ENCODE assay signal across 24 mouse cellular contexts in the genomic region with DNA sequence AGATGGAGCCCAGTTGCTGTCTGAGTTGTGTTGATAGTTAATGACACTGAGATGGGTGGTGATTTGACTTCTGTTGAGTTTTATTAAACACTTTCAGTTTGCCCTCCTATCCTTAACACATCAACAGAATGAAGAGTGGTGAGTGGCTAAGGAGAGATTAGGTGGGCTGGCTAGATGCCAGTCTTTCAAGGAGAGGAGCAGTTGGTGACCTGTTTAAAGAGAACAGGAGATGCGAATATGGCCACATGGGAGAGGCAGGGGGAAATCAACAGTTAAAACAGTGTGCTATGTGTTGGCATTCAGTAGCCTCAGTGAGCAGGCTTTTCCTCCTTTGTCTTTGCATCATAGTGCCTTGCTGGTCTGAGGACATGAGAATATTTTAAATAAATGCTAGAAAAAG.
DNase-seq lines count a peak whose midpoint lies in the region; ATAC-seq and TF ChIP-seq lines count a peak whose summit lies in the region.
"Had no signal": no experiment of that assay in that cellular context is flagged by ENCODE, and none has a peak within 500 bp of the region (broad histone marks: within the 10 kb centered on the region; RNA-seq: fewer than 3 reads in every experiment).

No protein-coding gene starts in this region.

- no peak for TF ChIP-seq EP300 in liver, postnatal 0 days (IDR thresholded peaks at IDR 0.05; ENCODE audit: low read depth)

- H3K9ac ChIP-seq in hindbrain, embryonic 13.5 days = no peak overlapping the region
- no peak overlapping the region for H3K9ac ChIP-seq in liver, postnatal 0 days (replicated peaks)
- H3K9ac ChIP-seq: embryonic facial prominence, embryonic 12.5 days; embryonic facial prominence, embryonic 15.5 days; forebrain, postnatal 0 days; heart, embryonic 12.5 days; heart, embryonic 15.5 days; hindbrain, embryonic 15.5 days had no signal

- peak; percentile 86 for ATAC-seq in cerebellum, adult (ENCODE audit: insufficient number of reproducible peaks, low FRiP score, low TSS enrichment)
- ATAC-seq in hindbrain, embryonic 13.5 days (ENCODE audit: low FRiP score) = no peak
- no peak for ATAC-seq in liver, postnatal 0 days
- ATAC-seq: forebrain, embryonic 14.5 days; forebrain, postnatal 0 days; intestine, postnatal 0 days; Patski had no signal

- no peak overlapping the region for H3K27ac ChIP-seq in hindbrain, embryonic 13.5 days
- H3K27ac ChIP-seq in liver, postnatal 0 days (ENCODE audit: low read depth) = no peak overlapping the region
- H3K27ac ChIP-seq: embryonic facial prominence, embryonic 12.5 days; embryonic facial prominence, embryonic 15.5 days; heart, embryonic 15.5 days; hindbrain, embryonic 15.5 days had no signal

- no peaks in the 10 kb centered on the region for H3K27me3 ChIP-seq in hindbrain, embryonic 13.5 days
- H3K27me3 ChIP-seq in liver, postnatal 0 days (ENCODE audit: insufficient read depth, low read length) = no peaks in the 10 kb centered on the region
- H3K27me3 ChIP-seq: embryonic facial prominence, embryonic 12.5 days; embryonic facial prominence, embryonic 15.5 days; heart, embryonic 12.5 days; heart, embryonic 15.5 days; hindbrain, embryonic 15.5 days; Patski had no signal

- H3K4me1 ChIP-seq in hindbrain, embryonic 13.5 days (replicated peaks) = no peaks in the 10 kb centered on the region
- H3K4me1 ChIP-seq in liver, postnatal 0 days (ENCODE audit: insufficient read depth) = no peaks in the 10 kb centered on the region
- H3K4me1 ChIP-seq: embryonic facial prominence, embryonic 12.5 days; embryonic facial prominence, embryonic 15.5 days; heart, embryonic 15.5 days; hindbrain, embryonic 15.5 days had no signal

- H3K4me3 ChIP-seq in hindbrain, embryonic 13.5 days = no peak overlapping the region
- no peak overlapping the region for H3K4me3 ChIP-seq in liver, postnatal 0 days (ENCODE audit: low read depth, low read length)
- H3K4me3 ChIP-seq: embryonic facial prominence, embryonic 12.5 days; embryonic facial prominence, embryonic 15.5 days; heart, embryonic 12.5 days; heart, embryonic 15.5 days; hindbrain, embryonic 15.5 days had no signal

- no peak for TF ChIP-seq CTCF in liver, postnatal 0 days (IDR thresholded peaks at IDR 0.05; ENCODE audit: low read depth)

- intact Hi-C loops in left cerebral cortex, postnatal 14 days (cut with DNase I) = no loop called here

- no peaks in the 10 kb centered on the region for H3K9me3 ChIP-seq in hindbrain, embryonic 13.5 days
- H3K9me3 ChIP-seq in liver, postnatal 0 days (ENCODE audit: low read length) = no peaks in the 10 kb centered on the region
- H3K9me3 ChIP-seq: embryonic facial prominence, embryonic 12.5 days; embryonic facial prominence, embryonic 15.5 days; heart, embryonic 12.5 days; heart, embryonic 15.5 days; hindbrain, embryonic 15.5 days had no signal

- no peak for DNase-seq in cerebellum, postnatal 4 days (ENCODE audit: low spot score in 2 of 2)
- DNase-seq in cerebellum, adult 18-20 months = peak; percentile 18 to 25
- DNase-seq in cerebellum, adult 9-11 months = peak; percentile 45
- DNase-seq in cerebellum, postnatal 36 days = peak; percentile 24
- no peak for DNase-seq in left cerebral cortex, postnatal 14 days (ENCODE audit: low spot score in 2 of 2)
- no peak for DNase-seq in liver, postnatal 0 days
- DNase-seq: adrenal gland, adult 2 months; adrenal gland, postnatal 14 days; forebrain, postnatal 0 days; gastrocnemius, postnatal 25 days; heart, adult 18-20 months; heart, postnatal 10 days; heart, postnatal 4 days; kidney, adult 2 months had no signal

- H3K36me3 ChIP-seq in hindbrain, embryonic 13.5 days = no peaks in the 10 kb centered on the region
- no peaks in the 10 kb centered on the region for H3K36me3 ChIP-seq in liver, postnatal 0 days (replicated peaks; ENCODE audit: insufficient read depth, low read length)
- H3K36me3 ChIP-seq: embryonic facial prominence, embryonic 12.5 days; embryonic facial prominence, embryonic 15.5 days; heart, embryonic 12.5 days; heart, embryonic 15.5 days; hindbrain, embryonic 15.5 days had no signal

- no peak overlapping the region for H3K4me2 ChIP-seq in hindbrain, embryonic 13.5 days
- H3K4me2 ChIP-seq in liver, postnatal 0 days (ENCODE audit: low read depth, low read length) = no peak overlapping the region
- H3K4me2 ChIP-seq: embryonic facial prominence, embryonic 12.5 days; embryonic facial prominence, embryonic 15.5 days; heart, embryonic 12.5 days; heart, embryonic 15.5 days; hindbrain, embryonic 15.5 days had no signal

- WGBS in hindbrain, embryonic 13.5 days = 87% methylated on average over 1 of the region's 1 CpGs
- 60% methylated on average over 1 of the region's 1 CpGs for WGBS in liver, postnatal 0 days (ENCODE audit: insufficient replicate concordance)

Comparison
In these comparisons a context has a peak if more than half of its experiments do, and no peak if none do; other contexts are left out.
1. DNase-seq: peak in cerebellum, adult 18-20 months (2 of 2), cerebellum, adult 9-11 months (single experiment) and cerebellum, postnatal 36 days (2 of 2); none in cerebellum, postnatal 4 days (0 of 2), left cerebral cortex, postnatal 14 days (0 of 2) and liver, postnatal 0 days (single experiment).